Mouse (Mus musculus) testis, postnatal 14 days (tissue): Measurements from ENCODE around the gene Grb2.
"Not testable (repeated sequence)": the region's sequence is repeated elsewhere in the genome, so short reads cannot be mapped to it uniquely, and the experiment has no call there.

ENCODE experiments used
- DNase-seq: peaks from one replicate; pipeline ENCODE4 v3.0.0; 2021; ENCODE audit warnings: low spot score

The Grb2 gene

DNA sequence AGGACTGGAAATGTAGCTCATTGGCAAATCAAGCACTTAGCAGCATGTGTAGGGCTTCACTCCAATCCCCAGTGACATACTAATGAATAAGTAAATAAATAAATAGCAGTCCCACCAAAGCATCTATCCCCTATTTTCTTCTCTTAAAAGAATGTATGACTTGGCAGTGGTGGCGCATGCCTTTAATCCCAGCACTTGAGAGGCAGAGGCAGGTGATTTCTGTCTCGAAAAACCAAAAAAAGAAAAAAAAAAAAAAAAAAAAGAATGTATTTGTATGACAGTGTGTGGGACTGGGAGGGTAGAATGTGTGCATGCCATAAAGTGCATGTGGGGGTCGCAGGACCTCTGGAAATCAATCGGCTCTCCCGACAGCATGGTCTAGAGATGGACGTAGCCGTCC, 22.4 kb downstream of the Grb2 start:
- no peak for DNase-seq

DNA sequence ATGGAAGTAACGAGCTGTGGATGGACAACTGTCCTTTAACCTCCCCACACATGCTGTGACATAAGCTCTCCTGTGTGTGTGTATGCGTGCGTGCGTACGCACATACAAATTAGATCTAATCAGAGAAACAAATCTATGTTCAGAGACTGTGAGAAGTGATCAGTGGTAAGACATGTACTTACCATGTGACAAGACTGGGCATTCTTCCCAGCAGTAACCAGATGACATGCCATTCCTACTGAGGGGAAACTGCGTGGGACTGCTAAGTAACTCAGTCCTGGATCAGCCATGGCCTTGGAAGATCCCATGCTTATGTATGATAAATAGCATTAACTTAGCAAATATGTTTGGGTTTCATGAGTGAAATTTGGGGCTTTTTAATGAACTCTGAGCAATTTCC, 23.5 kb downstream of the Grb2 start:
- DNase-seq: no peak

DNA sequence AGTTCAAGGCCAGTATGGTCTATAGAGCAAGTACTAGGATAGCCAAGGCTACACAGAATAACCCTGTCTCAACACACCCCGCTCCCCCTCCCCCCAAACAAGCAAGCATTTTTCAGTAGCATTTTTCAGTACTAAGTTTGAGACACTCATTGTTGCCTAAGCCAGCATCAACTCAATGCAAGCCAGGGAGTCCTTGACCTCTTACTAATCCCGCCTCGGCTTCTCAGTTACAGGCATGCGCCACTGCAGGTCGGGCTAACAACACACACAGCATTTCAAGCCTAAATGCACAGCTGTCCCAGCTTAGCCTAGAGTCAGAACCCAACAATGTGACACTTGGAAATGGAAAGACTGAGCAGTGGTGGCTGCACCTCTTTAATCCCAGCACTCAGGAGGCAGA, 25.1 kb downstream of the Grb2 start:
- DNase-seq: no peak

DNA sequence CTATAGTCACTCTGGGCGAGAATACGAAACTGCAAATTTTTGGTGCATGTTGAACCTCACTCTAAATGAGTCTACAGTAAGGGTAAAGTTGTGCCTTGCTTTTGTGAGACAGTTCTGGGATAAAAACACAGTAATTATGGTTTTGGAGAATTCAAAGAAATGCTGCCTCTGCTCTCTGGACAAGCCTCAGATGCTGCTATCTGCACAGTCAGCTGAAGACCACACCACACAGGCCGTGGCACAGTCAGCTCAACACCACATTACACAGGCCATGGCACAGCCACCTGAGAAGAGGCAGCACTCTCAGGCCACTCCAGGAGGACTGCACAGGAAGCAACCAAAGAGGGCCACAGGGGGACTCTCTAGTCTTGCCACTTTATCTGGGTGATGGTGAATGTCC, 26.0 kb downstream of the Grb2 start:
- no peak for DNase-seq

DNA sequence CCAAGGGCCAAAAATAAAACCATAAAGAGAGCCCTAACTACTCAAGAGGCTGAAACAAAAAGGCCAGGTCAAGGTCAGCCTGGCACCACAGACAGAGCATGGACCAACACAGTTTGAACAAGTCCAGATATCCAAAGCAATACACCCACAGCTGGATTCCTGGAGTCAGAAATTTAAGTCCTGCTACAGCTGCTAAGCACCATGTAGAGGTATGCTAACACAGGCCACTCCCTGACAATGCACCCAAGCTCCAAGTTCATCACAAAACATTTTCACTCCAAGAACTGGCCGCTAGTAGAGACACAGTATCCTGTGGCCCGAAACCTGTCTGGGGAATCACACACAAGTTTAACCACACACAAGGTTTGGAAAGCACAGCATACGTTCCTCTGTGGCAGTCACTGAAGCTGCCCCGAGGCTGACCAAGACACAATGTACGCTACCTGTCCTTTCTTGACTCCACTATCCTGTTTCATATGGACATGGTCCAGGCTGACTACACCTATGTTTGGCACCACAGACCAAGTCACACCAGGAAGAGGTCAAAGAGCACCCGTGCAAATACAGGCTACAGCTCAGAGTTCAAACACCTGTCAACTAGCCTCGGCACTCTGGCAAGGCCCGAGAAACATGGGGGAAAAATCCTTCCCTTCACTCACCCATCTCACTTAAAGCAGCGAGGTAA, 28.7 kb downstream of the Grb2 start:
- no peak for DNase-seq

DNA sequence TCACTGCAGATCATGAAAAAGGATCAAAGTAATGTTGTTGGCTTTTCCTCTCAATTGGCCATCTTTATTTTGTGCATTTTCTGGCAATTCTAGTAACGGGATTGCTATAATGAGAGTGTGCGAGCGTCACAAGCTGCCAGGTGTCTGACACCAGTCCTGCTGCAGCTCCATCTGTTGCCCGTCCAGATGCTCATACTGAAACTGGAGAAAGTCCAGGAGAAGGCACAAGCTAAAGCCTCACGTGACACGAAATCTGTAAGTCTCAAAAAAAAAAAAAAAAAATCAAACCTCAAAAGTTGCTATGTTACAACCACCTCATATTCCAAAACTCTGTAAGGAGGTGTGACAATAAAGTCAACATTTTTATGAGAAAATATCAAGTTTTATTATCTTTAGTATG, 29.5 kb downstream of the Grb2 start:
- DNase-seq: no peak

DNA sequence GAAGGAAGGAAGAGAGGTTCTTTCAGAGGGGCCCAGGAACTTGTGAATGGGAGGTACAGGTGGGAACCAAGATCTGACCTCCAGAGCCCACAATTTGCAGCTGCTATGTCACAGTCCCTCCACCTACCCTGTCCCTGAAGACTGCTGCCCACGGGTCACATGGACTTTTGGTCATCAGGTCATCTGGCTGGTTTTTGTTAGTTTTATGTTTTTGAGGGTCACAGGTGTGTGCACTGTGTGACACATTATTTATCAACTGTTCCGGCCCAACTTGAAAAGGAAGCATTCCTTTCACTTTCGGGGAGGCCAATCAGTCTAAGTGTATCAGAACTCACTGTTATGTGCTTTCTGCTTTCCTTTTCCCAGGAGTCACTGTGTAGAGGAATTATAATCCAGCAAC, 30.9 kb downstream of the Grb2 start:
- no peak for DNase-seq

DNA sequence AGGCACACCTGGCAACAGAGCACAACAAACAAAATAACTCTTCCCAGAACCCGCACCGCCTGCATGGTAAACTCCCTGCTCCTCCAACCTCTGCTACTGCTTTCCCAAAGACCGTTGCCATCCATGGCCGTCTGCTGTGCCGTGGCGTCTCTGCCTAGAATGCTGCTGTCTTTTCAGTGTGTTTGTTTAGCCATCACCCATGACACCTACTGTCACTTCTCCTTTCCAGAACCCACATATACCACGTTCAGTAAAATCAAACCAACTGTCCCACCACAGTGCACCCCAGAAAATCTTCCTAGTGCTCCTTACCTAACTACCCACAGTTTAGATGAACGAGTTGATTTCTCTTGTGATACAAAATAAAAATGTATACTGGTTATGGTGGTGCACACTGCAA, 31.7 kb downstream of the Grb2 start:
- DNase-seq: no peak

DNA sequence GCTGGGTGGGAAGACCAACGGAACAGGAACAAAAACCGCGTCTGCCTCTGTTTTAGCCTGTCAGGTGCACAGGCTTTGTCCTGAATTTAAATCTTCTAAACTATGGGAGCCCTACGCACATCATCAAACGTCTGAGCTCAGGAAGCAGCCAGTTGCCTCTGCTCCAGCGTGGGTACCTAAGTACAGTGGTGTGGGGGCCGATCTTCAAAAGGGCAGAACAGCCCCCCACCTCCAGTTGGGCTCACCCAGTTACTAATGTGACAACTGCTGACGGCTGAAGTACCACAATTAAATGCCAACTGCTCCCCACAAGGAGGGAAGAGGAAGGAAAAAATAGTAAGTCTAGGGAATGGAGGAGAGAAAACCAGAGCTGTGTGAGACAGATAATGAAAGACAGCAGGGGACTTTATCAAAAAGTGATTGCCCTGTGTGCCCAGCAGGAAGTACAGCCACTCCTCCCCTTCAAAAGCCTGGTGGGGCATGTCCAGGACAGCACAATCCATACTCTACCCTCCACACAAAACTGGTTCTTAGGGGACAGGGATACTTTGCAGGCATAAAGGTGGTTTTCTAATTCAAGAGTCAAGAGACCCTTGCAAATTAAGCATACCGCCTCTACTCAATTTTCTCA, 34.0 kb downstream of the Grb2 start:
- DNase-seq: no peak

DNA sequence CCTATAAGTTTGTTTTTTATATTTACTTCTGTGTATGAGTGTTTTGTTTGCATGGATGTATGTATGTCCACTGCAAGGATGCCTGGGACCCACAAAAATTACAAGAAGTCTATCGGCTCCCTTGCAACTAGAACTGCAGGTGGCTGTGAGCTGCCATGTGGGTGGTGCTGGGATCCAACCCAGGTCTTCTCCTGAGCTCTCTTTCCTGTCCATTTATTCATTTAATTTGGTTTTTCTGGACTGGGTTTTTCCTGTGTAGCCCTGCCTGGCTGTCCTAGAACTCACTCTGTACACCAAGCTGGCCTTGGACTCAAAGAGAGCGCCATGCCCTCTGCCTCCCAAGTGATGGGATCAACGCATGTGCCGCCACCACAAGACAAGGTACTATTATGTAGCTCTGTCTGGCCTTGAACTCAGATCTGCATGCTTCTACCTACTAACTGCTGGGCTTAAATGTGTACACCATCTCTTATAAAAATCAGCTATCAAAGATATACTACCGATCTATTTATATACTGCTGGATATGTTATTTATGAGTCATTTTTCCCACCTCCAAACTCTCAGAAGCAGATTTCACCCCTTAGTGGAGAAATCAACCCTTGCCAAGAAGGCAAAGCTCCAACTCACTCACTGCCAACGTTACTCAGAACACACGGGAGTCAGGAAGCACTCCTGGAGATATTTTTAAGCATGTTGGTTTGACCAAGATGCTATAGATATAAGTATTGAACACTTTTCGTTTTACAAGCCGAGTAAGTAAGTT, 34.7 kb downstream of the Grb2 start:
- no peak for DNase-seq

DNA sequence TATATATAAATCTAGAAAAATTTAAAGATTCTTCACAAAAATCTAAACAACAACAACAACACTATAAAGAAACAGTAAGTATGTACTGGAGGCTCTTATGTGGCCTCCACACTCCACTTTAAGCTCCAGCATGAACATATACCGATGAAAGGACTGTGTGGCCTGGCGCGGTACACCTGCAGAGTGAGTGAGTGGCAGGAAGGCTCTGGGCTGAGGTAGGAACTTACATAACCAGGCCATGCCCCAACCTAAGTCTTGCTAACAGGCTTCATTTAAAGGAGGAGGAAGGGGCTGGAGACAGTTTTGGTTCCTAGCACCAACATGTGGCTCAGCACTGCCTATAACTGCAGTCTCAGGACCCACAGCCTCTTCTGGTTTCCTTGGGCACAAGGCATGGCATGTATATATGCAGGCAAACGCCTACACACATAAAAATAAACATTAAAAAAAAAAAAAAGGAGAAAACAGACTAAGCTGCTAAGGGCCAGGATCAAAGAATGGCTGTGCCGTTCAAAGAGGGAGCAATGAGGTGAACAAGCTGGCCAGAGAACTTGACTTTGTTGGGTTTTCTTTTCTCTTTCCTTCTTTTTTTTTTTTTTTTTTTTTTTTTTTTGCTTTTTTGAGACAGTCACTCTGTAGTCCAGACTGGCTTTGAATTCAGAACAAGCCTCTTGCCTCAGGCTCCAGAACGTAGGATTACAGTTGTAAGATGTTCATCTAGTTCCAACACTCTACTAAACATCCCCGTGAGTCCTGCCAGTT, 36.0 kb downstream of the Grb2 start:
- no peak for DNase-seq

DNA sequence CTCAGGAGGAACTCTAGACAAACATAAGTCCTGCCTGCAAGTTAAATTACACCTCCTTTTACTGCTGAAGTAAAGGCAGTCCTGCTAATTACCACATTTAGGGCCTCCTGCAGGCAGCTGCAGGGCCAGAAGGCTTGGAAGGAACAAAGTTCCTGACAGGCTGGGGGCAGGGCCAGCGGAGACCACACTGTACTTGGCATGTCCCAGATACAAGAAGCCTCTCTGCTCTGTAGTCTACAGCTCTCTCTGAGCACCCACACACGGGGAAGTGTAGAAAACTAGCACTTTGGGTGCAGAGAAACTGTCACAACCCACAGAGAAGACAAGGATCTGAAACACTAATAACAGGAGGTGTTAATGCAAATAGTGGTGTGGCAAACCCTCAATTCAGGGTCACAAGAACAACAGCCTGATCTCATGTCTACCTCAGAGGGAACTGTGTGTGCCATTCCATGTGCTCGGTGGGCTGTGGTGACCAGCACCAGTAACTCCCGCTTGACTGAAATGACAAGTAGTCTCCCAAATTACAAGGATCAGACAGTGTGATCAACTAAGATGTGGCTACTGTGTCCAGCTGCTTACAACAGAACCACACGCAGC, 37.8 kb downstream of the Grb2 start:
- no peak for DNase-seq

DNA sequence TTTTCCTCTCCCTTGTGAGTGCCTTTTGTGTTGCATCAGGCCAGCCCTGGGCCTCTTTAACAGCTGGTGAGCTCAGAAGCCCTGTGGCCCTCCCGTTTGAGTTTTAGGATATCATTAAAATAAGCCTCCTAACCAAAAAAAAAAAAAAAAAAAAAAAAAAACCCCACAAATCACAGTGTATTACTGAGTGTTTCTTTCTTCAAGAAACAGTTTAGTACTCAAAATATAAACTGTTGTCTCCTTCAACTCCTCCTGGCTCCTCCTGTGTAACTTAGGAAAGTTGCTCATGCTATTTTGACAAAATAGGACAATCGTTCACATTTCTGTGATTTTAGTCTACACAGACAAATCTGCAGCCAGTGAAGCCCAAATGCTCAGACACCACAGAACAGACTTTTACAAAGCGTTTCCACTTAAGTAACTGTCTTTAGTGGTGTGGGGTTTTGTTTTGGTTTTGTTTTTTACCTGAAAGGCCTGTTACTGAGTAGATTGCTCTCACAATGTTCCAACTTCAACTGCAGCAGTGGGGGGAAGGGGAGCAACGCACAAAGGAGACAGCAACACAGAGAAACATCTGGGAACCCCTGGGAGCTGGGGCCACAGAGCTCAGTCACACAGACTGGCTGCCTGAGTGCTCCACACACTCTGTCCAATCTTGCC, 44.6 kb downstream of the Grb2 start:
- no peak for DNase-seq

DNA sequence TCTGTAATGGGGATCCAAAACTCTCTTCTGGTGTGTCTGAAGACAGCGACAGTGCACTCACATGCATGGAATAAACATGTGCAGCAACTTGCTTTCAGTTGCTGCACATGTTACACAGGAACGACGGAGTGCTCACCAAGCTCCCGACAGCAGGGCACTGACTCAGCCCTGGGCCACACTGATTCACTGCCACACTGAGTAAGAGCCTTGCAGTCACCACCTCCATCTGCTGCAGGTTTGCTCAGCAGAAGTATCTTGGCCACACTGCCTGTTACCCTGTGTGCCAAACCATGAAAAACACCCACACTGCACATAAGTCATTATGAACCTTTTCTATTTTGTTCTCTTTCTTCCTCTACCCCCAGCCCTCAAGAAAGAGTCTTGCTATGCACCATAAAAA, 48.0 kb downstream of the Grb2 start:
- DNase-seq: no peak

DNA sequence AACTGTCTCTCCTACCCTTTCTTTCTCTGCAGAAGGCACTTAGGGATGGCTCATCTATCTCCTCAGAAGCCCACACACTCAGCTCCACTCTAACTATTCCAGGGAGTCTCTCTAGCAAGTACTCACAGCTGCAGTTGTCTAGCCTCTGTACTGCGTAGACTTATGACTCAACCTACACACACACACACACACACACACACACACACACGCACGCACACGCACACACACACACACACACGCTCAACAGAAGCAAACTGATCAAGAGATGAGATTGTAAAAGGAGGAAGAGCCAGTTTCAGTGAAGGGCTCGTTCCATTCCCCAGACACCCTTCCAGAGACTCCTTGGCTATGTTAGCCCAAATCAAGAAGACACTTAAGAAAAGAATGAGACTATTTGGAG, 49.9 kb downstream of the Grb2 start:
- DNase-seq: no peak

DNA sequence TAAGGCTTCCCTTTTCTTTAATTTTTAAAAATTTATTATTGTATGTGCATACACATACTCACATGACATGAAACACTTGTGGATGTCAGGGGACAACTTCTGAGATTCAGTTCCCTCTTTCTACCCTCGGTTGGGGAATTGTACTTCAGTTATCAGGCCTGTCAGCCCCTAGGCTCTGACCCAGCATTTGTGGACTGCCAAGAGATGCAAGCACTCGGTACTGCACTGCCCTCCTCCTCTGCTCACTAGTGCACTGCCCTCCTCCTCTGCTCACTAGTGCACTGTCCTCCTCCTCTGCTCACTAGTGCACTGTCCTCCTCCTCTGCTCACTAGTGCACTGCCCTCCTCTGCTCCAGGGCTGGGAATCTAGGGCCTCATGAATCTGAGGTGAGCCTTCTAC, 54.3 kb downstream of the Grb2 start:
- no peak for DNase-seq

DNA sequence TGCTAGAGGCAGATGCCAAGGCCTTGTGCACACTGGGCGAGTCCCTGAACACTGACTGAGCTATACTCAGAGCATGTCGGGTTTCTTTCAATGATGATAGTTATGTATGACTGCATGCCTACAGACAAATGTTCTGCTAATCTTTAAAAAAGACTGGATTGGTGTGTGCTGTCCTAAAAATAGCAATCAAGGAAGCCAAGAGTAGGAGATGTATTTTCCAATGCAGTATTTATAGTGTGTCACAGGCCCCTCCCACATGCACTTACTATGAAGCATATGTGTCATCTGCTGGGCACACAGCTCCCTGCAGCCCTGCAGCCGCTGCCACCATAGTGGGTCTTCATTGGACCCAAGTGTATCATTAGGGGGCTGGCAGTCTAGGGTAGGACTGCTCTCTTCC, 55.2 kb downstream of the Grb2 start:
- no peak for DNase-seq

DNA sequence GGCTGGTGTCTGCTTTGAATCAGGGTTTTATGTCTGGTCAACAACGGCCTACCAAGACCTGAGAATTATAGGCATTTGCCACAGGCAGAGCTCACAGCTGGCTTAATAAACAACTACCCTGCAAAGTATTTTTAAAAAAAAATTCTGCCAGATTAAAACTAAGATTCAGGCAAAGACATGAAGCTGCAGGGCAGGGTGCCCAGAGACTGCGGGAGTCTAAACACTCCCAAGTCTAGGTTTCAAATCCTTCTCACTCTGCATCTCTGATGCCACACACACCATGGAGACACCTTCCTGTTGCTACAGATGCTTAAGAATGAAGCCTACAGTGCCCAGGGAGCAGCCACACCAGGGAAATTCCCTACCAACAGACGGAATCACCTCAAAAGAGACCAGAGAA, 56.7 kb downstream of the Grb2 start:
- no peak for DNase-seq

DNA sequence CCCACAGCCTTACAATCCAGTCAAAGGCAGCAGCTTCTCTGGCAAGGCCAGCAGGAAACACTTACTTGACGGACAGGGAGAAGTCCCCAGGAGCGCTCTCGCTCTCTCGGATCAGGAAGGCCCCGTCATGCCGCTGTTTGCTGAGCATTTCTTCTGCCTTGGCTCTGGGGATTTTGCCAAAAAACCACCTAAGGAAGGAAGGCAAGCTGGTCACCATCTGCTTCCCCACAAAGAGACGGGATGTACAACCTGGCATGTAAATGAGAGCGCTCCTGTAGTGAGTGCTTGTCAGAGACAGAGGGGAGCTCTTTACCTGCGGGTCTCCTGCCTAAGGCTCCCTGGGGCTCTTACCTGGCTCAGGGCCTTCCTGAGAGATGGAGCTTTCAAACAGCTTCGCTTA, 58.7 kb downstream of the Grb2 start:
- DNase-seq: no peak

DNA sequence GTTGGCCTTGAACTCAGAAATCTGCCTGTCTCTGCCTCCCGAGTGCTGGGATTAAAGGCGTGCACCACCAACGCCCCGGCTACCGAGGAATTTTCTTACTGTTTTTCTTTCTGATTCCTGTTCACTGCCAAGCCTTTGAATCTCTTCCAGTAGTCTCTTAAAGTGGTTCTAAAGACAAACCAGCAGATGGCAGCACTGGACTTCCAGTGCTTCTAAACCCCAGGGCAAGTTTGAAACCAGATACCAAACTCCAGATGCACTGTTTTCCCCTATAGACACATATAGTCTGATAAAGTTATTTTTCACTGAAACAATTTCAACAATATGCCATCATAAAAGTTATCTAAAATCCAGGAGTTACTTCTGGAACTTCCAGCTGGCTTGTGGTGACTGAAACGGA, 60.9 kb downstream of the Grb2 start:
- DNase-seq: no peak

DNA sequence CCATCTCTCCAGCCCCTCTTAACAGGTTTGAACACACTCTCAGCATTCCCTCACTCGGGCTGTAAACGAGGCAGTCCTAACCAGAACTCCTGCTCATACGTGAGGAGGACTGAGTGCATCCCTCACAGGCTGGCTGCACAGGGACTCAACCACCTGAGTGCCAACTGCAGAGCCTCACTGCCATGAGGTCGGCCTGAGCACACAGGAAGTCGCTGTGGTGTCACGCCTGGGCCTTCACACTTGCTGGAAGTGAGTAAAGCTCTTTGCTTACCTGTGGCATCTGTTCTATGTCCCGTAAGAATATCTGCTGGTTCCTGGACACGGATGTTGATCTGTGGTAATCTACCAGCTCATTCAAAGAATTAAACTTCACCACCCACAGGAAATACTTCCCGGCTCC, 62.0 kb downstream of the Grb2 start:
- no peak for DNase-seq

DNA sequence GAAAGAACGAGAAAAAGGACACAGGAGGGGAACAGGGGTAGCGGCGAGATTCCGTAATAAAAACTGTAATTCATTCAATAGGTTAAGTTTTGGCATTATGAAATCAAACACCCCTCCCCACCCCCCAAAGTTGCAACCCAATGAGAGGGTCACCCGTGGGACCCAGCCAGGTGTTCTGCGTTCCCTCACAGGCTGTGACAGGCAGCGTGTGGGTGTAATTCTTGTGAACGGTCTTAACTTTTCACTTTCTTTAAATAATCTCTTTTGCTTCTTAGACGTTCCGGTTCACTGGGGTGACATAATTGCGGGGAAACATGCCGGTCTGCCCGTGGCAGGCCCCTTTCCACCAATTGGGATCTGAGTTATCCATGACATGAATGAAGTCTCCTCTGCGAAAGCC, 62.9 kb downstream of the Grb2 start:
- not testable (repeated sequence) for DNase-seq
